Mouse (Mus musculus): ENCODE data around the gene Naa11. TPM values are rescaled to one million over a fixed set of nuclear protein-coding genes. Genes with fewer than 3 reads are reported as not detected.

Gene Naa11
- polyA plus RNA-seq, 1 experiment: not detected

GRCm38 (mm10) chr5:97348760-97349159, 43.4 kb downstream of the Naa11 start:
- Histone ChIP-seq H3K4me1 (ENCODE audit: control insufficient read depth, insufficient read depth, low read length) (peaks cover 6% of the 10 kb centered on the region), H3K27ac (ENCODE audit: insufficient read depth, low read depth, low read length) (no peak overlapping the region), H3K4me3 (ENCODE audit: insufficient read depth, low read length) (no peak overlapping the region)
- TF ChIP-seq POLR2A (IDR thresholded peaks at IDR 0.05; ENCODE audit: borderline replicate concordance, low read depth, low read length) (no peak), CTCF (IDR thresholded peaks at IDR 0.05; ENCODE audit: low read depth, low read length) (no peak)

GRCm38 (mm10) chr5:97348310-97348709, 43.9 kb downstream of the Naa11 start:
- H3K27ac ChIP-seq (ENCODE audit: insufficient read depth, low read depth, low read length): no peak overlapping the region
- TF ChIP-seq POLR2A (IDR thresholded peaks at IDR 0.05; ENCODE audit: borderline replicate concordance, low read depth, low read length) (no peak), CTCF (IDR thresholded peaks at IDR 0.05; ENCODE audit: low read depth, low read length) (no peak)
- H3K4me1 ChIP-seq (ENCODE audit: control insufficient read depth, insufficient read depth, low read length): peaks cover 6% of the 10 kb centered on the region
- no peak overlapping the region for H3K4me3 ChIP-seq (ENCODE audit: insufficient read depth, low read length)

DNA sequence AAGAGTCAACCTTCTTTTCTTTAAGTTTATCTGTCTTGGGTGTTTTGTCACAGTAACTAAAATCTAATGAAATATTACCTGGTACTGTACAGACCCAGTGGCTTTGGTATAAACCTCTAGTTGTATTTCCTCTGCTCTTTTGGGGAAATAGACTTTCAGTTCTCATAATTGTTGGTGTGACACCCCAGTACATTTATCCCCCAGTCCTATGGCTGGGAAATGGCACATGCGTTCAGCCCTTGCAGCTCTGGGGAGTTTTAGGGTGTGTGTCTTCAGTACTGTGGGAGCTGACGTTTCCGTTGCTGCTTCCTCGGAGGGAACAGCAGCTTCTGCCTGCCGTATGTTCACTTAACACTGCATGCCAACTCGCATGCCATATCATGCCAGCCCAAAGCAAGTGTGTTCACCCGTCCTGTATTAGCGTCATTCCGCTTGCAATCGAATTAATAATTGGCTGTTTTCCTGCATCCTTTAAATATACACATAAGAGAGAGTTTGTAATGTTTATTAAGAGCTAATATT, 46.4 kb downstream of the Naa11 start:
- Histone ChIP-seq H3K4me3 (ENCODE audit: insufficient read depth, low read length) (no peak overlapping the region), H3K27ac (ENCODE audit: insufficient read depth, low read depth, low read length) (no peak overlapping the region), H3K4me1 (ENCODE audit: control insufficient read depth, insufficient read depth, low read length) (peaks cover 6% of the 10 kb centered on the region)
- no peak for TF ChIP-seq CTCF (IDR thresholded peaks at IDR 0.05; ENCODE audit: low read depth, low read length)
- TF ChIP-seq POLR2A (IDR thresholded peaks at IDR 0.05; ENCODE audit: borderline replicate concordance, low read depth, low read length): no peak

- Histone ChIP-seq H3K27ac (ENCODE audit: insufficient read depth, low read depth, low read length) (no peak overlapping the region), H3K4me1 (ENCODE audit: control insufficient read depth, insufficient read depth, low read length) (peaks cover 6% of the 10 kb centered on the region), H3K4me3 (ENCODE audit: insufficient read depth, low read length) (no peak overlapping the region)
- TF ChIP-seq POLR2A (IDR thresholded peaks at IDR 0.05; ENCODE audit: borderline replicate concordance, low read depth, low read length): no peak
- no peak for TF ChIP-seq CTCF (IDR thresholded peaks at IDR 0.05; ENCODE audit: low read depth, low read length)
Measured at GRCm38 (mm10) chr5:97345129-97345528, 47.0 kb downstream of the Naa11 start.

DNA sequence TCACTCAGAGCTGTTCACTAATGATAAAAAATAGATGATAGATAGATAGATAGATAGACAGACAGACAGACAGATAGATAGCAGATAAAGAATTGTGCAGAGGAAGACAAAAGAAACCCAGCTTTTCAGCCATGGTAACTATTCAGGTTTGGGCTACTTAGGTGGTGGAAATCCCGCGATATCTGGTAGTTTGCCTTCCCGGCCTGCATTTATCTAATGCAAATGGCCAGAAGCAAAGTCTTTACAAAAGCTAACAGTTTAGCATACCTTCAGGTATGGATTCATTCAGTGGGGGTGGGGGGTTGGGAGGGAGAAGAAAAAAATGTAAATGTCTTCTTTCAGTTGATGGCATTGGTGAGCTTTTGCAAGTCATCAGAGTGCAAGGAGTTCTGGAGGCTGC, 48.0 kb downstream of the Naa11 start:
- peaks cover 6% of the 10 kb centered on the region for H3K4me1 ChIP-seq (ENCODE audit: control insufficient read depth, insufficient read depth, low read length)
- no peak overlapping the region for H3K4me3 ChIP-seq (ENCODE audit: insufficient read depth, low read length)
- no peak for TF ChIP-seq POLR2A (IDR thresholded peaks at IDR 0.05; ENCODE audit: borderline replicate concordance, low read depth, low read length)
- no peak overlapping the region for H3K27ac ChIP-seq (ENCODE audit: insufficient read depth, low read depth, low read length)

GRCm38 (mm10) chr5:97334794-97335193, 57.4 kb downstream of the Naa11 start:
- Histone ChIP-seq H3K27ac (ENCODE audit: insufficient read depth, low read depth, low read length) (no peak overlapping the region), H3K4me1 (ENCODE audit: control insufficient read depth, insufficient read depth, low read length) (no peaks in the 10 kb centered on the region), H3K4me3 (ENCODE audit: insufficient read depth, low read length) (no peak overlapping the region)
- TF ChIP-seq POLR2A (IDR thresholded peaks at IDR 0.05; ENCODE audit: borderline replicate concordance, low read depth, low read length) (no peak), CTCF (IDR thresholded peaks at IDR 0.05; ENCODE audit: low read depth, low read length) (no peak)

Other genes starting within 250 kb of the Naa11 start
- not detected in 2 replicates for gene Gk2, start 64.6 kb upstream of the Naa11 start, polyA plus RNA-seq (2012; ENCODE audit: insufficient read depth, insufficient read length, missing spikeins)

Data from bone marrow macrophage, adult 2 months (primary cell).